Mouse (Mus musculus) forelimb bud, embryonic 11.5 days (tissue): ENCODE measurements at regions not wholly inside any gene's neighbourhood (a gene's known extent, or its start where the extent isn't known, plus 50 kb on each side); places are given as distances from the start of the nearest gene placed in this dataset.

Experiments used
- DNase-seq: peaks from one replicate; pipeline ENCODE4 v3.0.0-alpha.2; 2012; ENCODE audit warnings: low read depth, low spot score

GRCm38 (mm10) chr12:54280001-54280400, 76.3 kb upstream of the Egln3 start:
- DNase-seq, result no peak

GRCm38 (mm10) chr12:54276978-54277537, 73.4 kb upstream of the Egln3 start:
- no peak for DNase-seq

DNA sequence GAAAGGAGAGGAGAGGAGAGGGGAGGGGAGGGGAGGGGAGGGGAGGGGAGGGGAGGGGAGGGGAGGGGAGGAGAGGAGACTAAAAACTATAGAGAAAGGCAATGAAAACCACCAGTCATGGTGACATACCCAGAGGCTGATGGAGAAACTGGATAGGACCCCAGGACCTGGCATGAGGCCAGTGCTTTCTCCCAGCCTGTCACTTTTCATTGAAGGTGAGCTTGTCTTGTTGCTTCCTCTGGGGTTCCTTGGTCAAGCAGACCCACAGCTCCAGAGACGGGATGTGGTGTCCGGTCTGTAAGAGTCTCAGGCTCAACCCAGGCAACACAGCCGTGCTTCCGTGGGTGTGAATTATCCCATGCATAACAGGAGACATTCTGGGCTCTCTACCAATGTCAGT, 69.8 kb upstream of the Egln3 start:
- no peak for DNase-seq

DNA sequence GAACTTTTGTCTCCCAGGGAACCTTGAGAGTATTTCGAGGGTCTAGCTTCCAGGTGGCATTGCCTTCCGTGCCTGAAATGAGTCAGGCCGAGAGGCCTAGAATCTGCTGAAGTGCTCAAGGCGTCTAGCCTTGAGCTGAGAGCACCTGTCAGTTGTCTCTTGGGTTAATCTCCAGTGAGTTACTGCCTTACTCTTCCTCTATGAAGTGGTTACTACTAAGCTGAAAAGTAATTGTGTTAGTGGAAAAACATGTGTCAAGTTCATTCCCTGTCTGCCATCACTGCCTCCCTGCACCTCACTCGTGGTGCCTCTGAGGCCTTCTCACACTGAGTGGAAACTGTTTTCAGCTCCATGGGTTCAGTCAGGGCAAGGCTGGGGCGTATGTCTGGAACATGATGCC, 69.0 kb upstream of the Egln3 start:
- no peak for DNase-seq

GRCm38 (mm10) chr12:54272226-54272625, 68.6 kb upstream of the Egln3 start:
- no peak for DNase-seq

- no peak for DNase-seq
Measured at GRCm38 (mm10) chr12:54265852-54266251, 62.2 kb upstream of the Egln3 start.

DNA sequence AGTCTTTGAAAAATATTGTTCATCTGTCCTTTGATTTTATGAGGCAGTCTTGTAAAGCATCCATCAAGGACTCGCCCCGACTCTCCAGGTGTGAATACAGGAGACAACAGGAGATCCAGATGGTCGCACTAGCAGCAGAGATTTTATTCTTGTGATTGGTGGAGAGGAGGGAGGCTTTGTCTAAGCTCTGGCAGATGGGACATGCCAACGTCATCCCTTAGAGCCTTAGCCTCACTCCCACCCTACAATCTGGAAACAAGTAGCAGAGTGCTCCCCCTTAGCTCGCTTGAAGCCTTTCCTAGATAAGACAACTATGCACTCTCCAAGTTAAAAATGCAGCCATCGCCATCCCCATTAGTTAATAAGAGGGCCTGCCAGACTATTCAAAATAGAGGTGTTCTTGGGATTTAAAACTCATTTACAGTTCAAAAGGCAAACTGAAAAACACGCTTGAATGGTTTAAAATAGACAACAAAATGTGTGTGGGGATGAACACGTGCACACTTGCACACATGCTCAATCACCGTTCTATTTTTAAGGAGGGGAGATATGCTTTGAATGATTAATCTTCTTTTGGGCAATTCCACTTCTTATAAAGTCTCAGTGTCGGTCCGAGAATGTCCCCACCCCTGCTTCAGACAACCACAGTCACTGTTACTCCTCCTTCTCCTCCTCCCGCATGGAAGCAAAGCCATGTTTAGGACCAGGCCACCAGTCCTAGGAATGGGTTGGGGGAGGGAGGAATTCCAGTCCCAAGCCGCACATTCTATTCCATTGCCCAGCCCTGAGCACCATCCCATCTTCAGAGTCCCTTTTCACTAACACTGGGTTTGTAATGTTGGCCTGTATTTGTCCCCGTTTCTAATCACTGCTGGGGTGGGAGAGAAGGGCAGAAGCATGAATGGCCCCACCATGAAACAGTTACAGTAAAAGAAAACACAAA, 61.5 kb upstream of the Egln3 start:
- DNase-seq, result no peak

DNA sequence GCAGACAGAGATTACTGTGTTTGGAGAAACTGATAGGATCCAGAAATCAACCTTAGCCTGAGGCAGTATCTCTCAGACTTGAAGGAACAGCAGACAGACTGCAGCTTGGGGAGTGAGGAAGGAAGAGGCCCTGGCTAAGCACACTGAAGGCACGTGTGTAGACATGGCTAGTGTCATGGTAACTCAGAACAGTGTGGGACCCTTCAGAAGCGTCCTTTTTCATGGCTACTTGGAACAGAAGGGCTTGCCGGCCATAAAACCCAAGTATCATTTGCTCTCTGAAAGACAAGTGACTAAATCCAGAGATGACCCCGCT, 60.7 kb upstream of the Egln3 start:
- DNase-seq, result no peak

- no peak for DNase-seq
Measured at GRCm38 (mm10) chr12:54263733-54264417, 60.2 kb upstream of the Egln3 start.

DNA sequence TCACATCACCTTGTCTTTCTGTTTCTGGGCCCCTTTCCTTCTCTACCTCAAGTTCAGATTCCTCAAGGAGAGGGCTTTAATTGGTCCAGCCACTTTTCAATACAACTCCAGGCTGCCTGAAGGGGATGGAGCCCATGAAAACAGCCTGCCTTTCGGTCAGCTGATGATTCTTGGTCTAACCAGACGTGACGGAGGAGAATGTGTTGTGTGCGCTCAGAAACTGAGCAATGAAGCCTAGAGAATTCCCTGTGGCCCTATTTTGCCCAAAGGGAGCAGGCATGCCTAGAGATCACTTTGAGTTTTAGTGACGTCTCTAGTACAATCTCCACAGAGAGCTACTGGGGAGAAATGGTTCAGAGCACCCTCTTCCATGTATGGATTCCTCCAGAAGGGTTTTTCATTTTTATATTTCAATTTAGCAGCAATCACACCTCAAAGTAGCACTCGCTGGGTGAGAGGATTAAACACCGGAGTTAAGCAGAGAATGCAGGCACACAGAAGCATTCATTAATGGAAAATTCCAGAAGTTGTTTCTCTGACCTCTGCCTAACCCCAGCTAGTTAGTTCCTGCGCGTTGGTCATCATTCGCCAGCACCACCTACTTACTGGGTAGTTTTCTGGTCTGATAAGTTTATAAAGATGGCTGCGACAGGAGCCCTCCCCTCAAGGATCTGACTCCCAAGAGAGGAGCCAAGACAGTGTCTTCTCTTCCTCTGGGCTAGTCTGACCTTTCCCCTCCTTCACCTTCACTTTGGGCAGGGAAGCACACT, 58.8 kb upstream of the Egln3 start:
- DNase-seq, result no peak

- no peak for DNase-seq
Measured at GRCm38 (mm10) chr12:54261426-54261825, 57.8 kb upstream of the Egln3 start.

DNA sequence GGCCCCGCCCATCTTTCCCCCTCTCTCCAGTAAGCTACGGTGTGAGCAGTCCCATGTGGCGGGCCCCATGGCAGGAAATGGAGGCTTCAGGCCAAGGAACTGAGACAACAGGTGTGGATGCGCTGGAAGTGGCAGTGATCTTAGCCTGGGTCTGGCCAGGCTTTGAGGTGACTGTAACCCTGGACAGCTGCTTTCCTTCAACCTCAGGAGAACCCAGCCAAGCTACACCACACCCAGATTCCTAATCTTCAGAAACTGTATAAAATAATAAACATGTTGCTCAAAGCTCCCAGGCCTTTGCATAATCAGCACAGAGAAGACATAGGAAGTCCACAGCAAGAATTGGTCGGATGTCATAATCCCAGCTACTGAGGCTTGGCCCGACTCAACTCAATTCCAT, 56.8 kb upstream of the Egln3 start:
- no peak for DNase-seq

- DNase-seq, result no peak
Measured at GRCm38 (mm10) chr12:54257776-54258433, 54.2 kb upstream of the Egln3 start.

DNA sequence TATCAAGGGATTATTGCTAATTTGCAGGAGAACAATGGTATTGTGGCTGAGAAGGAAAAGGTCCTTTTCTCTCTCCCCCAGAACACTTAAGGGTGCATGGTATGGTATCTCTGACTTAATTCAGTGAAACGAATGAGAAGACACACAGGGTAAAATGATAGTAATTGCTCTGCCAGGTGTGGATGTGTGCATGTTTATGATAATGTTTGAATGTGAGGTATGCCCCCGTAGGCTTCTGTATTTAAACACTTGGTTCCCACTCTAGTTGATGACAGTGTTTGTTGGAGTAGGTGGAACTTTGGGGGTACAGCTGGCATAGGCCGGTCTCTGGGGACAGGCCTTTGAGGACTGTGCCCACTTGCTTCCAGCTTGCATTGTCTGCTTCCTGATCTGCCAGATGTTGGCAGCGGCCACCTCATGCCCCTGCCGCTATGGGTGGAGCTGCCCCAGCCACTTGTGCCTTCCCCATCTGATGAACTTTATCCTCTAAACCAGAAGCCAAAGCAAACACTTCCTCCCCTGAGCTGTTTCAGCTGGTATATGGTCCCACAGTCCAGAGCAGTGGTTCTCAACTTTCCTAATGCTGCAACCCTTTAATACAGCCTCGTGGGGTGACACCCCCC, 53.0 kb upstream of the Egln3 start:
- no peak for DNase-seq
